Mouse (Mus musculus): ENCODE data around the gene Jak1.

DNA sequence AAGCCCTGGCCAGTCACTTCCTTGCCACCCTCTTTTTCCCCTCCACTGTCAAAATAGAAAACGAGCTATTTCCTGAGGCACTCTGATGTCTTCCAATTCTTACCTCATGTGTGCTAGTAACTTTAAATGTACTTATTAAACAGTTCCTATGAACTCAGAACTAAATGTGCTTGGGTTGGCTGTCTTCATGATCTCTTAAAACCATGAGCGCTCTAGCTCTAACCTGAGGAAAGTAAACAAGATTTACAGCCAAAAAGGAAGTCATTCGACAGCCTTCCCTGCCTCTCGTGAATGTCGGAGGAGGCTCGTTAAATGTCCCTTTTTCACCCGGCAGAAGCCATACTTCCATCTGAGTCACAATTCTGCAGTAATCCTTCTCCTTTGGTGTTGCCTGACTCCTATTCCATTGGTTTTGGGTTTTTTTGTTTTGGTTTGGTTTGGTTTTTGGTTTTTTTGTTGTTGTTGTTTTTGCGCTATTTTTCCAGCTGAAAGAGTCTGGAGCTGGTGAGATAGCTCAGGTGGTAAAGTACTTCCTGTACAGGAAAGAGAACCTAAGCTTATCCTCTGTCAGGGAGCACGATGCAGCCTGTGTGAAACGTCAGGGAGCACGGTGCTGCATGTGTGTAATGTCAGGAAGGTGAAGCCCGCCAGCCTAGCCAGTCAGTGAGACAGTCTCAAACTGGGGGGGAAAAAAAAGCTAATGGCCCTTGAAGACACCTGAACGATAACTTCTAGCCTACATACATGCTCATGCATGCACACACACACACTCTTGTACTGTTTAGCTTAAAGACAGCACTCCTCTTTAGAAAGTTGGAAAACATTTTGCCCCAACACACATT, 12.1 kb downstream of the Jak1 start:
- TF ChIP-seq POLR2A (IDR thresholded peaks at IDR 0.05; ENCODE audit: extremely low read depth, insufficient read depth, low read length) (no peak), CTCF (IDR thresholded peaks at IDR 0.05; ENCODE audit: extremely low read depth, insufficient read depth, low read length) (no peak)

Data from cortical plate, adult 2 months (tissue).